In the genomic region with DNA sequence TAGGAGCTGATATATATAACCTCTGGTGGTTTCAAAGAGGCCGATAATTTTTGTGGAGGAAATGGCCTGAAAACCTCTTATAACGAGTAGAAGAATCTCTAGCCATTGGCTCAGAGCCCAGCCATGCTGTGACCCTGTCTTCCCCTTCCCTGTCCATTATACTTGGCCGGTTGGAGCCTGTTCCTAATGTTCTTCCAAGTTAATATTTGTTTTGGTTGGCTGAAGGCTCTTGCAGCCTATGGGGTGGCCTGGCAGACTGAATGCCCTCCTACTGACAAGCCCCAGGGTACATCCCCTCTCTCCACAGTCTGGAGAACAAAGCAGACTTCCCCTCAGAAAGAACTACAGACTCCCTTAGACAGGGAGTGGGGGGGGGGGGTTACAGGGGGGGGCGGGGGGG, we compare ENCODE assay signal across 8 mouse cellular contexts.
DNase-seq lines count a peak whose midpoint lies in the region; ATAC-seq and TF ChIP-seq lines count a peak whose summit lies in the region.

No protein-coding gene starts in this region.

- no peak overlapping the region for H3K4me3 ChIP-seq in limb, embryonic 11.5 days (ENCODE audit: low read depth, low read length)
- no peak overlapping the region for H3K4me3 ChIP-seq in left cerebral cortex, adult 2 months

- peak; percentile 37; the same call in 1 of the 2 replicates for ATAC-seq in limb, embryonic 11.5 days (ENCODE audit: insufficient number of reproducible peaks, low FRiP score, low TSS enrichment, low read depth)

- no peaks in the 10 kb centered on the region for H3K9me3 ChIP-seq in limb, embryonic 11.5 days (ENCODE audit: control insufficient read depth, low read length)

- WGBS in limb, embryonic 11.5 days = 50% methylated on average over 4 of the region's 4 CpGs

- TF ChIP-seq CTCF in left cerebral cortex, adult 2 months (IDR thresholded peaks at IDR 0.05) = no peak

- H3K9ac ChIP-seq in limb, embryonic 11.5 days (ENCODE audit: low read length) = no peak overlapping the region

- no peaks in the 10 kb centered on the region for H3K27me3 ChIP-seq in limb, embryonic 11.5 days (ENCODE audit: control insufficient read depth, insufficient read depth, low read length)

- peaks cover 7% of the 10 kb centered on the region; the same call in 1 of the 2 replicates for H3K4me1 ChIP-seq in limb, embryonic 11.5 days (ENCODE audit: control insufficient read depth, insufficient read depth, low read length)

- no peak overlapping the region for H3K4me2 ChIP-seq in limb, embryonic 11.5 days (ENCODE audit: low read depth, severe bottlenecking)

- H3K27ac ChIP-seq in limb, embryonic 11.5 days (replicated peaks; ENCODE audit: low read depth, low read length) = no peak overlapping the region
- H3K27ac ChIP-seq in left cerebral cortex, adult 2 months = no peak overlapping the region

- intact Hi-C loops in left cerebral cortex, postnatal 4 days (cut with DNase I) = no loop called here
- intact Hi-C loops in heart, postnatal 14 days (cut with DNase I) = no loop called here
- intact Hi-C loops in left cerebral cortex, adult 2 months (cut with DNase I) = no loop called here

- H3K36me3 ChIP-seq in limb, embryonic 11.5 days (ENCODE audit: control insufficient read depth, insufficient read depth, low read length) = no peaks in the 10 kb centered on the region

- DNase-seq in left cerebral cortex, postnatal 4 days = peak; percentile 76
- DNase-seq in left cerebral cortex, adult 8-10 months (ENCODE audit: low spot score in 2 of 2) = no peak
- peak; percentile 74 to 86 for DNase-seq in cerebellum, postnatal 14 days
- DNase-seq in heart, postnatal 14 days = peak; percentile 60 to 61
- DNase-seq in limb, embryonic 11.5 days (ENCODE audit: low spot score) = no peak
- DNase-seq in ovary, postnatal 36 days (ENCODE audit: low spot score) = peak; percentile 36
- DNase-seq in urinary bladder, adult 2 months (ENCODE audit: low spot score) = no peak
- DNase-seq in left cerebral cortex, adult 2 months (ENCODE audit: extremely low spot score in 1 of 2, low spot score in 2 of 2) = no peak

Comparison
In these comparisons a context has a peak if more than half of its experiments do, and no peak if none do; other contexts are left out.
1. DNase-seq: peak in left cerebral cortex, postnatal 4 days (single experiment), cerebellum, postnatal 14 days (2 of 2), heart, postnatal 14 days (2 of 2) and ovary, postnatal 36 days (single experiment); none in left cerebral cortex, adult 8-10 months (0 of 2), limb, embryonic 11.5 days (single experiment), urinary bladder, adult 2 months (single experiment) and left cerebral cortex, adult 2 months (0 of 2).